Mouse (Mus musculus) CD4-positive, CD25-positive, alpha-beta regulatory T cell, adult 4 months (primary cell): ENCODE measurements at regions not wholly inside any gene's neighbourhood (a gene's known extent, or its start where the extent isn't known, plus 50 kb on each side); places are given as distances from the start of the nearest gene placed in this dataset.

ENCODE experiments used
- ATAC-seq: one replicate; pipeline ENCODE4 v1.8.0; 2017

- ATAC-seq = no peak
Measured at GRCm38 (mm10) chr12:70589315-70589742, 136.4 kb downstream of the Tmx1 start.

GRCm38 (mm10) chr12:70590456-70591050 is 137.7 kb downstream of the Tmx1 start:
- no peak for ATAC-seq

GRCm38 (mm10) chr12:70592821-70593220 is 139.9 kb downstream of the Tmx1 start:
- ATAC-seq = no peak

- no peak for ATAC-seq
Measured at GRCm38 (mm10) chr12:70598211-70598701, 145.4 kb downstream of the Tmx1 start.

- ATAC-seq = no peak
Measured at GRCm38 (mm10) chr12:70599731-70600130, 146.8 kb downstream of the Tmx1 start.

- no peak for ATAC-seq
Measured at GRCm38 (mm10) chr12:70603869-70604268, 151.0 kb downstream of the Tmx1 start.

- ATAC-seq = no peak
Measured at GRCm38 (mm10) chr12:70608672-70609071, 155.8 kb downstream of the Tmx1 start.

- no peak for ATAC-seq
Measured at GRCm38 (mm10) chr12:70609116-70609871, 156.4 kb downstream of the Tmx1 start.

- ATAC-seq = no peak
Measured at GRCm38 (mm10) chr12:70611891-70612290, 159.0 kb downstream of the Tmx1 start.

- no peak for ATAC-seq
Measured at GRCm38 (mm10) chr12:70613244-70613643, 160.3 kb downstream of the Tmx1 start.

GRCm38 (mm10) chr12:70614101-70614500 is 161.2 kb downstream of the Tmx1 start:
- no peak for ATAC-seq

- ATAC-seq = no peak
Measured at GRCm38 (mm10) chr12:70614686-70615085, 161.8 kb downstream of the Tmx1 start.

GRCm38 (mm10) chr12:70615123-70615522 is 162.2 kb downstream of the Tmx1 start:
- no peak for ATAC-seq

- ATAC-seq = no peak
Measured at GRCm38 (mm10) chr12:70616049-70616448, 163.2 kb downstream of the Tmx1 start.

GRCm38 (mm10) chr12:70616487-70616886 is 163.6 kb downstream of the Tmx1 start:
- ATAC-seq = no peak

GRCm38 (mm10) chr12:70617024-70617423 is 164.1 kb downstream of the Tmx1 start:
- ATAC-seq = no peak

- ATAC-seq = no peak
Measured at GRCm38 (mm10) chr12:70617979-70618378, 165.1 kb downstream of the Tmx1 start.

GRCm38 (mm10) chr12:70619436-70619835 is 166.5 kb downstream of the Tmx1 start:
- ATAC-seq = no peak

- ATAC-seq = no peak
Measured at GRCm38 (mm10) chr12:70622019-70622418, 169.1 kb downstream of the Tmx1 start.

- no peak for ATAC-seq
Measured at GRCm38 (mm10) chr12:70624298-70624980, 171.5 kb downstream of the Tmx1 start.

- no peak for ATAC-seq
Measured at GRCm38 (mm10) chr12:70627638-70628037, 174.7 kb downstream of the Tmx1 start.

GRCm38 (mm10) chr12:70628384-70629365 is 175.8 kb downstream of the Tmx1 start:
- ATAC-seq = no peak
